Mouse (Mus musculus): ENCODE data around the gene Vmn2r117.
"Not testable (repeated sequence)": the region's sequence is repeated elsewhere in the genome, so short reads cannot be mapped to it uniquely, and the experiment has no call there.

The Vmn2r117 gene

GRCm38 (mm10) chr17:23479599-23479998, at the start of gene Vmn2r117:
TSS of gene Vmn2r117 (minus strand) at chr17:23479699.
- DNase-seq (ENCODE audit: low read depth, low spot score) = not testable (repeated sequence)

GRCm38 (mm10) chr17:23522941-23523732, 43.6 kb upstream of the Vmn2r117 start:
- not testable (repeated sequence) for DNase-seq (ENCODE audit: low read depth, low spot score)

GRCm38 (mm10) chr17:23518701-23519423, 39.4 kb upstream of the Vmn2r117 start:
- no peak for DNase-seq (ENCODE audit: low read depth, low spot score)

GRCm38 (mm10) chr17:23433150-23433679, 46.3 kb downstream of the Vmn2r117 start:
- no peak for DNase-seq (ENCODE audit: low read depth, low spot score)
